Mouse (Mus musculus) hindbrain, embryonic 10.5 days (tissue): ENCODE results near the gene 3110082I17Rik. TPM values are rescaled to one million over a fixed set of nuclear protein-coding genes. Genes with fewer than 3 reads are reported as not detected.

Experiments used
- DNase-seq: peaks from one replicate; pipeline ENCODE4 v3.0.0-alpha.2; 2017; ENCODE audit warnings: low spot score
- H3K27ac ChIP-seq: fragments of 300-500 bp; sonication (generic); 2 replicates; pipeline ENCODE4 v1.5.1; 2016; ENCODE audit warnings: mild to moderate bottlenecking, moderate library complexity
- H3K27me3 ChIP-seq: fragments of 300-500 bp; sonication (generic); 2 replicates; pipeline ENCODE4 v1.6.1; 2016; ENCODE audit warnings: mild to moderate bottlenecking; ENCODE audit not compliant: poor library complexity, insufficient read depth, severe bottlenecking
- H3K36me3 ChIP-seq: fragments of 300-500 bp; sonication (generic); 2 replicates; pipeline ENCODE4 v1.6.1; 2016; ENCODE audit warnings: mild to moderate bottlenecking, moderate library complexity
- H3K4me1 ChIP-seq: fragments of 300-500 bp; sonication (generic); replicated peaks from 2 replicates; pipeline ENCODE4 v1.6.1; 2016; ENCODE audit warnings: mild to moderate bottlenecking
- H3K4me3 ChIP-seq: fragments of 300-500 bp; sonication (generic); 2 replicates; pipeline ENCODE4 v1.5.1; 2016; ENCODE audit warnings: mild to moderate bottlenecking, moderate library complexity
- H3K9me3 ChIP-seq: fragments of 300-500 bp; sonication (generic); 2 replicates; pipeline ENCODE4 v1.6.1; 2016; ENCODE audit warnings: mild to moderate bottlenecking, moderate library complexity
- WGBS: fragments of 180-500 bp; shearing (Covaris S2); methylation state at CpG from one replicate; pipeline ENCODE4 v1.1.7; 2016; 5-methylcytosine and 5-hydroxymethylcytosine counted together
- polyA plus RNA-seq: library from polyadenylated mRNA; unstranded; fragments of >200 nt; fragmentation: Nextera tagmentation; extraction: Ambion mirVana; gene quantifications from 2 replicates; pipeline ENCODE4 v1.2.1, GENCODE M21; 2016

Gene 3110082I17Rik
- polyA plus RNA-seq, 1 experiment from 2014 or later, result 49.1 TPM

DNA sequence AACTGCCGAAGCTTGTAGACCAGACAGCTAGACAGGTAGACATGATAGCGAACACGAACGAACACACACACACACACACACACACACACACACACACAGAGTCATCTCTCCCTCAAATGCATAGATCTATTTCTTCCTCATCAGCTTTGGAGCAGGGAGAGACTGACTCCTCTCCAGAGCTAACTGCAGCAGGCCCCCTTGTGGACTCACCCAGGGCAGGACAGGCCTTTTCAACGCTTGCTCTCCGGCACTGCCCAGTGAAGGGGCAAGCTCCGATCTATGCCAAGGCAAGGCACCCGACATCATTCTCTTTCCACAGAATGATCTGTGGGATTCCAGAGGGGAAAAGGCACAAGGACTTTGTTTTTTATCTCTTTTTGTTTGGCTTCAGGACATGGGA is 15.1 kb downstream of the 3110082I17Rik start:
- Histone ChIP-seq H3K4me1 (peaks cover 38% of the 10 kb centered on the region), H3K4me3 (no peak overlapping the region), H3K27ac (no peak overlapping the region), H3K9me3 (no peaks in the 10 kb centered on the region), H3K27me3 (no peaks in the 10 kb centered on the region), H3K36me3 (0 out of 2 replicates have a peak, but pooled peaks cover 3% of the 10 kb centered on the region)
- 89% methylated on average over 8 of the region's 8 CpGs for WGBS
- no peak for DNase-seq

DNA sequence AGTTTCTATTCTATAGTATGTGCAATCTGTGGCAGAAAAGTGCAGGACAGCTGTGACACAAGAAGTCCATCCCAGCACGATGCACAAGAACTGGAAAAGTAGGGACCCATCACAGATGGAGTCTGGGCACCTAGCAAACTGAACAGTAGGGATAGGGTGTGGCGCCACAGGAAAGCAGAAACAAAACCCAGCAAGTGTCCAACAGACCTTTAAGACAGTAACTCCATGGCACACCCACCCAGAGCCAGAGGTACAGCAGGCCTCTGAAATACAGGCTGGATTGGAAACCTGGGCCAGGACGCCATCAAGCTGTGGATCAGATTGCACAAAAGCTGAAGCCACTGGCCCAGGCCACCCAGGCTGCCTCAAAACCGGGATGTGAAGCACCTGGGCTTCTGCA is 17.4 kb downstream of the 3110082I17Rik start:
- Histone ChIP-seq H3K27me3 (no peaks in the 10 kb centered on the region), H3K4me1 (peaks cover 28% of the 10 kb centered on the region), H3K9me3 (no peaks in the 10 kb centered on the region), H3K4me3 (no peak overlapping the region), H3K36me3 (no peaks in the 10 kb centered on the region), H3K27ac (0 out of 2 replicates have a peak overlapping the region, but pooled peaks have one; percentile 29)
- DNase-seq, result no peak
- WGBS, result 74% methylated on average over 4 of the region's 4 CpGs

DNA sequence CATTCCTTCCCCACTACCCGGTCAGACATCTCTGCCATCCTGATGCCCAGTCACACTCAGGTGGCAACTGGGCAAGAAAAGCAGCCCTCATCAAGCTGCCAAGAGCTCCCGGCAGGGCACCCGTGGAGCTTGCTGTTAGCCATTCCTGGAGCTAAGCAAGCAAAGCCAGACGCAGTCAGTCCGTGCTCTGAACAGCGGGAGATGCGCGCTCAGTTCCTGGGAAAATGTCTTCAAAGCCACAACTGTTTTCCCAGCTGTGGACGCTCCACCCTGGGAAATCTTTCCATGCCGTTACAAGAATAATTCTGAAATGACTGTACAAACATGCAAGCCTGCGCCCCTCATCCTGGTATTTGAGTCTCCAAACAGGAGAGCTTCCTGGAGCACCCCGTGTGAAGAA is 17.9 kb downstream of the 3110082I17Rik start:
- no peaks in the 10 kb centered on the region for H3K9me3 ChIP-seq
- WGBS, result 70% methylated on average over 12 of the region's 12 CpGs
- peak overlapping the region; percentile 29; the same call in 1 of the 2 replicates for H3K27ac ChIP-seq
- no peak for DNase-seq
- H3K4me3 ChIP-seq, result no peak overlapping the region
- H3K27me3 ChIP-seq, result no peaks in the 10 kb centered on the region
- peaks cover 28% of the 10 kb centered on the region for H3K4me1 ChIP-seq
- H3K36me3 ChIP-seq, result no peaks in the 10 kb centered on the region

DNA sequence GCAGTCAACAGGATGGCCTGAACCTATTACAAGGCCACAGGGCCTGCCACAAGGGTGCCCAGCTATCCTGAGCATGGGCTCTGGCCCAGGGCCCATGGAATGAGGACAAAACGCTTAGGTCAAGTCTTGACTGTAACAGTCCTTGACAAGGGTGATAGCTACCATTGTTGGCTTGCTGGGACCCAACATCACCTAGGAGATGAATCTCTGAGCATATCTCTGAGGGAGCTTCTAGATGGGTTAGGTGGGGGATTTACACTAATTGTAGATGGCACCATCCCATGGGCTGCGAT is 18.7 kb downstream of the 3110082I17Rik start:
- H3K27ac ChIP-seq, result no peak overlapping the region
- DNase-seq, result no peak
- H3K36me3 ChIP-seq, result no peaks in the 10 kb centered on the region
- no peaks in the 10 kb centered on the region for H3K9me3 ChIP-seq
- 91% methylated on average over 2 of the region's 2 CpGs for WGBS
- no peaks in the 10 kb centered on the region for H3K27me3 ChIP-seq
- peaks cover 28% of the 10 kb centered on the region for H3K4me1 ChIP-seq
- no peak overlapping the region for H3K4me3 ChIP-seq

DNA sequence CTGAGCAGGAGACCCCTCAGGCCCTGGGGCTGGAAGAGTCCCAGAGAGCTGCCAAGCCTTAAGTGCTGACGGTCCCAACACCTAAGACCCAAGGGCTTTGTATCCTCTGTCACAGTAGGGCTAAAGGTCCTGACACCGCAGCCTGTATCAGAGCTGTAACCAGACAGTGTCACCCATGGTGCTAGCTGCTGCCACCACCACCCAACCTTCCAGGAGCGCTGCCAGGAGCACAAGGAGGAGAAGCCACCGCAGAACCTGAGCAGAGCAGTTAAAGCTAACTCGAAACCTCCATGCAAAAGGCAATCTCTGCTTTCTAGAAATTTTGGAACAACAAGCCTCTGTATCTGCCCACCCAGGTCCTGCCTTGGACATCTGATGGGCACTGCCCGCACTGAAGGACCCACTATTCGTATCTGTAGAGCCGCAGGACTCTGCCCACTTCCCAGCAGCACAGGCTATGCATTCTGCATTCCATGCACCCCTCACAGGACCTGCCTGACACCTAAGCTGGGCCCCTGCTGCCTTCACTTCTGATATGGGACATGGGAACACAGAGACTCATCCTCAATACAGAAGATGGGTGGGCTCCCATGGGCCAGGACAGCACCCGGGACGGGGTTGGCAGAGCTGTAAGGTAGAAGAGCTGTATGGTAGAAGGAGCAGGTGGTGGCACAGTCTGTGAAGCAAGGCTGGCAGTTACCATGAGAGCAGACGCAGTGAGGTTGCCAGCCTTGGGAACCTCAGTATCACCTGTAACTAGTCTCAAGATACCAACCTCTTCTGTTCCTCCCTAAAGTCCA is 19.2 kb downstream of the 3110082I17Rik start:
- peaks cover 26% of the 10 kb centered on the region for H3K4me1 ChIP-seq
- no peaks in the 10 kb centered on the region for H3K9me3 ChIP-seq
- no peak for DNase-seq
- no peak overlapping the region for H3K4me3 ChIP-seq
- 0 out of 2 replicates have a peak overlapping the region, but pooled peaks have one; percentile 3 for H3K27ac ChIP-seq
- no peaks in the 10 kb centered on the region for H3K27me3 ChIP-seq
- H3K36me3 ChIP-seq, result no peaks in the 10 kb centered on the region
- WGBS, result 95% methylated on average over 11 of the region's 11 CpGs

DNA sequence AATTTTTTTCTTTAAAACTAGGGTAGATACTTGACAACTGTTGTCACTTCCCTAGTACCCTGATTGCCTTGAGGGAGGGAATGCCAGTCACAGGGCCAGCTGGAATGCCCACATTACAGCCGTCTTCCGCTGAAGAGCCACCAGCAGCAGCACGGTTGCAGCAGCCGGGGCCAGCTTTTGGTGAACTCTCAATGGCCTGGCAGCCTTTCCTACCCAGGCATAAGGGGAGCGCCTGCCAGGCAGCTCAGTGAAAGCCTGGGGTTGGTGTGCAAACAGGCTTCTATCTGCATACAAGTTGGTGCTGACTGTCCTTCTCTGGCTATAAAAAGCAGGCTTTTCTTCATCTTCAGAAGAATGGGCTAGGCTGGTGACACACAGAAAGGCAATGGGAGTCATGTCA is 19.9 kb downstream of the 3110082I17Rik start:
- Histone ChIP-seq H3K4me1 (peaks cover 27% of the 10 kb centered on the region), H3K27ac (no peak overlapping the region), H3K4me3 (no peak overlapping the region), H3K9me3 (no peaks in the 10 kb centered on the region), H3K36me3 (no peaks in the 10 kb centered on the region), H3K27me3 (no peaks in the 10 kb centered on the region)
- no peak for DNase-seq
- 93% methylated on average over 5 of the region's 5 CpGs for WGBS

DNA sequence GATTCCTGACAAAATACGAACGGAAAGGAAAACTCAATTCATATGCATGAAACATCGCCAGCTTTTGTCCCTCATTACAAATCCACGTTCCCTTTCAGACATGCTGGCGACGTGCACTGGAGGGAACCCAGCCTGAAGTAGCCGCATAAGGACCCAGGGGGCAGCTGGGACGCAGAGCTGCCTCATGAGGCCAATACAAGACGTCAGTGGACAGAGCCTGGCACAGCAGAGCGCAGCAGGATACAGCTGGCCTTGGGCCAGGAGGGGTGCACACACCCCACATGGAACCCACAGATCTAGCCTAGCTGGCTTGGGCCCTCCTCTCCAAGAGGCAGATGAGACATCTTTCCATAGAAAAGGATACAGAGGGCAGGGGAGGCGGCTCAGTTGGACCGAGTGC is 21.9 kb downstream of the 3110082I17Rik start:
- 90% methylated on average over 12 of the region's 12 CpGs for WGBS
- Histone ChIP-seq H3K27me3 (no peaks in the 10 kb centered on the region), H3K9me3 (no peaks in the 10 kb centered on the region), H3K4me3 (no peak overlapping the region), H3K27ac (peak overlapping the region; percentile 59), H3K36me3 (no peaks in the 10 kb centered on the region), H3K4me1 (peaks cover 47% of the 10 kb centered on the region)
- no peak for DNase-seq

DNA sequence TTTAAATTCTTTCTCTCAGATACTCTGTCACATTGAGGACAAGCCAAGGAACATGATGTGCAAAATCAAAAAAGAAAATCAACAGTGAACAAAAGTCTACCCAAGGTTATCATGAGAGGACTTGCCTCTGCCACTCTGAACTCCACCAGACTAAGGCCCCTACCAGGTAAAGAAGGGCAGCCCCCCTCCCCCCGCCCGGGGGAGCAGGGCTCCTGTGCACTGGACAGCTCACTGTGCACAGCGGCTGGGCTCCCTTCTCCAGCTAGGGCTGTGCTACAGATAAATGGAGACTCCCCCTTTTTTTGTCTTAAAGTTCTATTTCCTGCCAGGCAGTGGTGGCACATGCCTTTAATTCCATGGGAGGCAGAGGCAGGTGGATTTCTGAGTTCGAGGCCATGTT is 22.6 kb downstream of the 3110082I17Rik start:
- H3K27ac ChIP-seq, result no peak overlapping the region
- peaks cover 43% of the 10 kb centered on the region for H3K4me1 ChIP-seq
- 95% methylated on average over 4 of the region's 4 CpGs for WGBS
- H3K4me3 ChIP-seq, result no peak overlapping the region
- H3K27me3 ChIP-seq, result no peaks in the 10 kb centered on the region
- no peaks in the 10 kb centered on the region for H3K36me3 ChIP-seq
- H3K9me3 ChIP-seq, result no peaks in the 10 kb centered on the region
- no peak for DNase-seq

DNA sequence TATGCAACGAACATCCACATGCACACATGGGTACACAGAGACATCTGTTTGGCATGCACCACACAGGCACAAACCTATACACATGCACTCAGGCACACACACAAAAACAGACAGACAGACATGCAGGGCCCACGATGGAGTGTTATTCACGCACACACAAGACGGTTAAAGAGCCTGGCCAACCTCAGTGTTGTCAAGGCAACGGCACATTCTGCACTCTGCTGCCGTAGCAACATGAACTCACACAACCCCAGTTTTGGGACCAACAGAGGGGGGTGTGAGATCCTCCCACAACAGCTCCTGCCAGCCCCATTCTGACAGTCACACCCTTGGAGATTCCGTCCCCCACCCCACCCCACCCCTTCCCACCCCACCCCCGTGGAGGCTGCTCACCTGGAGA is 25.4 kb downstream of the 3110082I17Rik start:
- Histone ChIP-seq H3K36me3 (no peaks in the 10 kb centered on the region), H3K27ac (peak overlapping the region; percentile 46; the same call in 1 of the 2 replicates), H3K4me1 (peaks cover 56% of the 10 kb centered on the region), H3K9me3 (no peaks in the 10 kb centered on the region), H3K27me3 (no peaks in the 10 kb centered on the region), H3K4me3 (no peak overlapping the region)
- 45% methylated on average over 8 of the region's 8 CpGs for WGBS
- DNase-seq, result peak; percentile 44

DNA sequence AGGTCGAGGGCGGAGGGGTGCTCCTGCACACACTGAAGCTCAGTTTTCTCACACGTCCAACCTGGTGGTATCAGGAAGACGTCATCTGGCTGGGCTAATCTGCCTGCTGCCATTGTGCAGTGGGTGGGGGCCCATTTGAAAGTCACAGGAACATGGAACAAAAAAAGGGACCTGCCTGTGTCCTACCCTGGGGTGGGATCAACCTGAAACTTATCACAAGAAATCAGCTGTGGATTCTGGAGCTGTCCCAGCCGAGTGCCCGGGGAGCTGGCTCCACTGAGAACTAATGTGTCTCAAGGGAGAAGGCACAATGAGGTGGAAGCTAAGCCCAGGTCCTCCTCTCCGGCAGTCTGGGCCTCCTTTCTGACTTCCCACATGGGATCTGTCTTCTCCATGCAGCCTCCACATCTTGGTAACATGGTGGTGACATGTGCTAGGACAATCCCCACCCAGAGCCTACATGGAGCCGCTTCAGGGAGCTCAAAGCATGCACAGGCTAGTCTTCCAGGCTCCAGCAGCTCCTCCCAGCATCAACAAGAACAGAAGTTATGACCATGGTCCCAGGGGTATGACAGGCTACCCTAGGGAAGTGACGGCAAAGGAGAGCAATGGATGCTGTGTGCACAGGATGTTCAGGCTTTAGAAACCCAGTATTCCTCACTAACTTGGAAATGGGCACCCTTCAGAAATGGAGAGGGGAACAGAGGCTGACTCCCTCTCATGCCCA is 26.3 kb downstream of the 3110082I17Rik start:
- DNase-seq, result no peak
- H3K27ac ChIP-seq, result no peak overlapping the region
- no peak overlapping the region for H3K4me3 ChIP-seq
- H3K9me3 ChIP-seq, result no peaks in the 10 kb centered on the region
- peaks cover 64% of the 10 kb centered on the region for H3K4me1 ChIP-seq
- H3K27me3 ChIP-seq, result no peaks in the 10 kb centered on the region
- H3K36me3 ChIP-seq, result no peaks in the 10 kb centered on the region
- WGBS, result 87% methylated on average over 9 of the region's 9 CpGs

DNA sequence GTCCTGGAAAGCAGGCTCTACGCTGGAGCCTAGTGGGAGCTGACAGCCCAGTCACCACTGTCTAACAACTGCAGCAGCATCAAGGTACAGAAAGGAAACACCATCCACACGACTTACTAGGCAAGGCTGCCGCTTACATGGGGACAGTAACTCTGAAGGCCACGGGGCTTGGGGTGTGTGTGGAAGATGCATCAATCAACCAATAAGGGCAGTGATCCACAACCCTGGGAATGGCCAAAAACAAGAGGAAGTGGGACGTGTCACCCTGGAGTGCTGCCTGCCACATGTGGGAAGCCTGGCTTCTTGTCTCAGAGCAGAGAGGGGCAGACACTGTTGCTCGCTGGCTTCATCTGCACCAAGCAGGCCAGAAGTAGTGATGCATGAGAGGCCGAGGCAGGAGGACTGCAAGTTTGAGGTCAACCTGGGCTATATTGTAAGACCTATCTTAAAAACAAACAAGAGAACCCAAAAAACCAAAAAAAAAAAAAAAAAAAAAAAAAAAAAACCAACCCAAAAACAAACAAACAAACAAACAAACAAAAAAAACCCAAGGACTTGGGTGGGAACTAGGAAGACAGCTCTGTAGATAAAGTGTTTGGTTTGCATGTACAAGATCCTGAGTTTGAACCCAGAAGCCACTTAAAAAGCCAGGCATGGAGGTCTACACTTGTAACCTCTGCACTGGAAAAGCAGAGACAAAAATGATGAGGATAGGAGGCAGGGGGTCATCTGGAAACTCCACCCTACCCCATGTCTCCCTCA is 27.4 kb downstream of the 3110082I17Rik start:
- Histone ChIP-seq H3K4me1 (peaks cover 60% of the 10 kb centered on the region), H3K27ac (no peak overlapping the region), H3K36me3 (no peaks in the 10 kb centered on the region), H3K9me3 (no peaks in the 10 kb centered on the region), H3K4me3 (no peak overlapping the region), H3K27me3 (no peaks in the 10 kb centered on the region)
- WGBS, result 63% methylated on average over 7 of the region's 7 CpGs
- DNase-seq, result no peak

DNA sequence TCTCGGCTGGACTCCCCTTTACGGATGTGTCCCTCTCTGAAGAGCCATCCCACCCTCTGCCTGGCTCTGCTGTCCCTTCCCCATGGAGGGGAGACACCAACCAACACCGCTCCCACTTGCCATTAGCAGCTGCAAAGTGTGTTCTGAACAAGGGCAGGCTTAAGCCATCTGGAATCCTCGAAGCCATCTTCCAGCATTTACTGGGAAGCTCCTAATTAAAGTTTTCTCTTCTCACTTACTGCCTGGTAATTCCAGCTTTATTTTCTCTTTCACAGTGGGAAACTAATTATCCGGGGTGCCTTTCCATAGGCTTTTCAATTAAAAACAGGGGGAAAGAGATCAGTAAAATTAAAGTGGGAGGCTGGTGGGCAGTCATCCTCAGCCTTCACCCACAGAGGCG is 28.0 kb downstream of the 3110082I17Rik start:
- peaks cover 62% of the 10 kb centered on the region for H3K4me1 ChIP-seq

More for the DNA sequence above, 28.0 kb downstream of the 3110082I17Rik start:
- WGBS, result 70% methylated on average over 6 of the region's 6 CpGs
- DNase-seq, result no peak
- no peaks in the 10 kb centered on the region for H3K36me3 ChIP-seq
- H3K27me3 ChIP-seq, result no peaks in the 10 kb centered on the region
- no peak overlapping the region for H3K4me3 ChIP-seq
- no peak overlapping the region for H3K27ac ChIP-seq
- H3K9me3 ChIP-seq, result no peaks in the 10 kb centered on the region
